Mouse (Mus musculus) megakaryocyte, embryonic 14.5 days (primary cell): ENCODE measurements around the gene Smg8. TPM values are rescaled to one million over a fixed set of nuclear protein-coding genes. Genes with fewer than 3 reads are reported as not detected.

Source experiments
- H3K27me3 ChIP-seq: replicated peaks from 2 replicates; pipeline ENCODE3; 2012; ENCODE audit warnings: inconsistent platforms
- H3K36me3 ChIP-seq: replicated peaks from 2 replicates; pipeline ENCODE3; 2012; ENCODE audit warnings: low read length, inconsistent platforms, mixed read lengths
- H3K4me1 ChIP-seq: 2 replicates; pipeline ENCODE4 v1.6.1; 2012; ENCODE audit warnings: inconsistent platforms
- H3K4me3 ChIP-seq: replicated peaks from 2 replicates; pipeline ENCODE3; 2012; ENCODE audit warnings: moderate library complexity, mild to moderate bottlenecking, inconsistent platforms
- H3K9me3 ChIP-seq: 2 replicates; pipeline ENCODE4 v1.6.1; 2012; ENCODE audit warnings: inconsistent platforms
- FLI1 ChIP-seq: IDR thresholded peaks from 2 replicates; pipeline ENCODE4 v1.6.1; 2012; ENCODE audit warnings: low read length, inconsistent platforms, mixed read lengths
- GATA1 ChIP-seq: IDR thresholded peaks from 3 replicates; pipeline ENCODE4 v1.6.1; 2012; ENCODE audit warnings: mixed read lengths, low read length, inconsistent platforms, borderline replicate concordance
- polyA plus RNA-seq: library from polyadenylated mRNA; stranded (reverse); fragments of >175 nt; gene quantifications from 2 replicates; pipeline ENCODE4 v1.2.3, GENCODE M21; 2012; ENCODE audit warnings: low replicate concordance; ENCODE audit not compliant: insufficient read depth

Gene Smg8
- polyA plus RNA-seq, 1 experiment, result 2.3 TPM

GRCm38 (mm10) chr11:87046968-87047367 is 39.6 kb downstream of the Smg8 start:
- no peaks in the 10 kb centered on the region for H3K4me1 ChIP-seq
- TF ChIP-seq GATA1 (no peak), FLI1 (no peak)
- no peaks in the 10 kb centered on the region for H3K36me3 ChIP-seq
- peaks cover 4% of the 10 kb centered on the region for H3K27me3 ChIP-seq
- H3K9me3 ChIP-seq, result no peaks in the 10 kb centered on the region
- no peak overlapping the region for H3K4me3 ChIP-seq

- H3K36me3 ChIP-seq, result peaks cover 2% of the 10 kb centered on the region
Measured at GRCm38 (mm10) chr11:87043052-87043451, 43.5 kb downstream of the Smg8 start.

GRCm38 (mm10) chr11:87039307-87039963 is 47.1 kb downstream of the Smg8 start:
- TF ChIP-seq FLI1 (no peak), GATA1 (no peak)
- Histone ChIP-seq H3K27me3 (peaks cover 8% of the 10 kb centered on the region), H3K36me3 (peaks cover 2% of the 10 kb centered on the region), H3K4me1 (peaks cover 4% of the 10 kb centered on the region), H3K4me3 (peak overlapping the region; percentile 60), H3K9me3 (no peaks in the 10 kb centered on the region)

More at GRCm38 (mm10) chr11:87043052-87043451, 43.5 kb downstream of the Smg8 start:
- peaks cover 7% of the 10 kb centered on the region for H3K27me3 ChIP-seq
- no peaks in the 10 kb centered on the region for H3K9me3 ChIP-seq
- TF ChIP-seq GATA1 (no peak), FLI1 (no peak)
- no peak overlapping the region for H3K4me3 ChIP-seq
- H3K4me1 ChIP-seq, result peaks cover 4% of the 10 kb centered on the region

GRCm38 (mm10) chr11:87036180-87036579 is 50.4 kb downstream of the Smg8 start:
- Histone ChIP-seq H3K9me3 (no peaks in the 10 kb centered on the region), H3K36me3 (no peaks in the 10 kb centered on the region), H3K27me3 (peaks cover 19% of the 10 kb centered on the region), H3K4me3 (no peak overlapping the region), H3K4me1 (peaks cover 4% of the 10 kb centered on the region)
- no peak for TF ChIP-seq FLI1
- no peak for TF ChIP-seq GATA1

- no peaks in the 10 kb centered on the region for H3K36me3 ChIP-seq
- peaks cover 26% of the 10 kb centered on the region for H3K4me1 ChIP-seq
- H3K9me3 ChIP-seq, result no peaks in the 10 kb centered on the region
- H3K4me3 ChIP-seq, result no peak overlapping the region
- peaks cover 19% of the 10 kb centered on the region for H3K27me3 ChIP-seq
- TF ChIP-seq GATA1 (no peak), FLI1 (no peak)
Measured at GRCm38 (mm10) chr11:87028212-87028611, 58.4 kb downstream of the Smg8 start.

Other genes starting within 250 kb of the Smg8 start
- gene Ypel2, start 93.1 kb downstream of the Smg8 start, polyA plus RNA-seq, result 1.7 and 4.5 TPM in 2 replicates
- gene Gdpd1, start 12.7 kb downstream of the Smg8 start, polyA plus RNA-seq, result 1.2 TPM in 1 of 2 replicates, not detected in the other
- gene Prr11, start 21.9 kb upstream of the Smg8 start, polyA plus RNA-seq, result 0.71 and 0.74 TPM in 2 replicates
- 0.92 TPM in 1 of 2 replicates, not detected in the other for gene Ska2, start 22.5 kb upstream of the Smg8 start, polyA plus RNA-seq
- gene Trim37, start 40.3 kb upstream of the Smg8 start, polyA plus RNA-seq, result 4.1 and 6.3 TPM in 2 replicates